Mouse (Mus musculus): ENCODE measurements around the gene Gm17190.
"Not testable (repeated sequence)": the region's sequence is repeated elsewhere in the genome, so short reads cannot be mapped to it uniquely, and the experiment has no call there.

Gene Gm17190

DNA sequence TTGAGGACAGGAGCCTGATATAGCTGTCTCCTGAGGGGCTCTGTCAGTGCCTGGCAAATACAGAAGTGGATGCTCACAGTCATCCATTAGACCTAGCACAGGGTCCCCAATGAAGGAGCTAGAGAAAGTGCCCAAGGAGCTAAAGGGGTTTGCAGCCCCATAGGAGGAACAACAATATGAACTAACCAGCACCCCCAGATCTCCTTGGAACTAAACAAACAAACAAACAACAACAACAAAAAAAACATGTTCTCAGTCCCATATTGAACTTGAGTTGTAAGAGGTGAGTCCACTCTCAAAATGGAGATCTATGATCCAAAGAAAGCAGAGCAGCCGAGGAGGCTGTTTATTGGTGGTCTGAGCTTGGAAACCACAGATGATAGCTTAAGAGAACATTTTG, at the start of gene Gm17190:
Gene Gm17190, plus strand, starts transcription at position 301 of the 400 bp plus-strand sequence.
- not testable (repeated sequence) for DNase-seq (ENCODE audit: low read depth in 2 of 2, low spot score in 2 of 2)

DNA sequence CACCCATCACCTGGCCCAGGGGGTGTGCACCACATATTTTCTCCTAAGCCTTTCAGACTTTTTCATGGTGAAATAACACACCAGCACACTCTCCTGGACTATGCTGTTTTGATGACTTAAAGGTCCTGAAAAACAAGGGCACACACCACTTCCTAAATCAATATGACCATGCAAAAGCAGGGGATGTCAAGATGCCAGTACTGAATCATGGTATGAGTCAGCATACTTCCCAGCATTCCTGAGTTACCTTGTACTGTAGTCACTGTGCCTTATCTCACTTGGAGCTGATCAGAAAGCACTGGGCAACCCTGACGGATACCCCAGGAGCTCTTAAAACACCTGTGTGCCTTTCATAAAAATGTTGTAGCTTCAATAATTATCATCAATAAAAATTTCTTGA, 42.3 kb upstream of the Gm17190 start:
- DNase-seq (ENCODE audit: low read depth in 2 of 2, low spot score in 2 of 2): no peak

DNA sequence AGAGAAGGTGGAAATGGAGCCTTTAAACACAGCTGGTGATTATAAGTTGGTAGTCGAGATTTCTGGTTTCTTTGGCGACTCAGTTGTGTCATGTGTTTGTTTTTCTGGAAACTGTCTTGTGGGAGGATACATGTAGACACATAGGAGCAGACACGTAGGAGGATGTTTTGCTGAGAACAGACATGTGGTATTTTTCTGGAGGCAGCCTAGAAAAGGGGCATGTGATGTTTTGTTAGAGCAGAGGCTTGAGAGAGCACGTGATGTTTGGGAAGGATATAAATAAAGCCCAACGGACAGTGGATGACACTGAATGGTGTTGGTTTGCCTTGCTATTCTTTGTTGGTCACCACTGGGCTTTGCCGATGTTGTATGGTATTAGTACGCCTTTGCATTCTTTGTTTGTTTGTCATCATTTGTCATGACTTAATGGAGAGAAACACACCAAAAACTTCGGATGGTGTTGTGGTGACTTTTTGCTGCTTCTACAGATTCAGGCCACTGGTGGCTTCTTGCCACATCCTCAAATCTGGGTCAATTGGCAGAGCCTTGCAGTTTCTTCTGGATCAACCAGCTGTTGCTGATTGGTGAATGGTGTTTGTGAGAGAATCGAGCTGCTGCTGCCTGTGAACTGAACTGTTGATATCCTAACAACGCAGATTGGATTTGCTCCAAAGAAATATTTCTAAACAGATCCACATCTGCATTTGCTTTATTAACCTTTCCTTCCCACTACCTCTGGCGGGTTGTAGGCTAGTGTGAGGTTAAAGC, 41.4 kb upstream of the Gm17190 start:
- DNase-seq (ENCODE audit: low read depth in 2 of 2, low spot score in 2 of 2): no peak

DNA sequence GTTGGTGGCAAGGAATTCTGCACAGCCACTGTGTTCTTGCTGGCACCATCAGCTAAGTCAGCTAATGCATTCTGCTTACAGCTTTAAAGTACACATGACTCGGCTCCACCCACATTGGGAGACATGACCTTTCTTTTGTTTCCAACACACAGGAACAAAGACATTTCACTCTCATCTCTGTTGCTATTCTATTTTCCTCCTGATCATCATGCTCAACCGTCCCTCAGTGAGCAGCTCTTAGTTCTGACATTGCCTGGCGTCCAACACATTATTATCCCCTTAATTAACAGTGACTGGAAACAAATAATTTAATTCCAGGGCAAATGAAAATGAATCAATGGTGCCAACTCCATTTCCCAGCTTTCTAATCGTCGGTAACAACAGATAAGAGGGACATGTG, 36.5 kb upstream of the Gm17190 start:
- DNase-seq (ENCODE audit: low read depth in 2 of 2, low spot score in 2 of 2): no peak

DNA sequence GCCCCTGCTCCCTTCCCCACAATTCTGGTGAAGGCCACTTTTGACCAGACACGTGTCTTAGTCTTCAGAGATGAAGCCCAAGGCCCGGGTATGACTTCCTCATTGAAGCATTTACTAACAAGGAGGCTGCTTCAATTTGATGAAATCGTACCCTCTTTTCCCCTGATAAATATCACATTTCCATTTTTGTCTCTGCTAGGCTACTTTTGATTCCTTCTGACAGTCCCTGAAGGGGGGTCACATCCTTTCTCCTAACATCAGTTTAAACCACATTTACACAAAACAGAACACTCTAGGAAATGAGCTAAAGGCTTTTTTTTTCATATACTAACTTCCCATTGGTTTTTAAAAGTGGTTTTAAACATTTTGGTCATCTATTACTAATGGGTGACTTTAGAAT, 29.1 kb upstream of the Gm17190 start:
- no peak for DNase-seq (ENCODE audit: low read depth in 2 of 2, low spot score in 2 of 2)

DNA sequence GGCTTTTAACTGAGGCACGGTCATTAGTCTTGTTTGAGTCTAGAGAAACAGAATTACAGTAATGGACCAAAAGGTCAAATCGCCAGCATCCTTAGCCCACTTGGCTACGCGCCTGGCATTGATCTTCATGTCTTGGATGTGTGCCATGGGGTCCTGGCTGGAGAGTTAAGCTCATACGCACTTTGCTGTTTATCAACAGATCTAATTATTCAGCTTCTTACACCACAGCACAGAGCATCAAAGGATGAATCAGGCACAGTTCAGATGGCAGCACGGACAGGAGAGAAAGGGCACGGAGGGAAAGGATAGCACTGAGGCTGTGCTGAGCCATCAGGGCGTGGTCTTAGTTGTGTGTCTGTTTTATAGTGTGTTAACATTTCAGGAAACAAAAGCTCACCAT, 8.3 kb upstream of the Gm17190 start:
- no peak for DNase-seq (ENCODE audit: low read depth in 2 of 2, low spot score in 2 of 2)

DNA sequence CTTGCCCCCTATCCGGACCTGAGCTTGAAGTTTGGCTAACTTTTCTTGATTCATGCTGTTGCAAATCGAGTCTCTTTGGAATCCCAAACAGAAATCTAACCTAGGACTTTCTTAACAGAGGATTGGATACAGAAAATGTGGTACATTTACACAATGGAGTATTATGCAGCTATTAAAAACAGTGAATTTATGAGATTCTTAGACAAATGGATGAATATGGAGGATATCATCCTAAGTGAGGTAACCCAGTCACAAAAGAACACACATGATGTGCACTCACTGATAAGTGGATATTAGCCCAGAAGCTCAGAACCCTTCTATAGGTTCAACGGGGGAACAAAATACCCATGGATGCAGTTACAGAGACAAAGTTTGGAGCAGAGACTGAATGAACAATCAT, 578 bp upstream of the Gm17190 start, which contains the start of gene Gm20075:
Gene Gm20075, minus strand, starts transcription at position 101 of the 400 bp plus-strand sequence.
- not testable (repeated sequence) for DNase-seq (ENCODE audit: low read depth in 2 of 2, low spot score in 2 of 2)

DNA sequence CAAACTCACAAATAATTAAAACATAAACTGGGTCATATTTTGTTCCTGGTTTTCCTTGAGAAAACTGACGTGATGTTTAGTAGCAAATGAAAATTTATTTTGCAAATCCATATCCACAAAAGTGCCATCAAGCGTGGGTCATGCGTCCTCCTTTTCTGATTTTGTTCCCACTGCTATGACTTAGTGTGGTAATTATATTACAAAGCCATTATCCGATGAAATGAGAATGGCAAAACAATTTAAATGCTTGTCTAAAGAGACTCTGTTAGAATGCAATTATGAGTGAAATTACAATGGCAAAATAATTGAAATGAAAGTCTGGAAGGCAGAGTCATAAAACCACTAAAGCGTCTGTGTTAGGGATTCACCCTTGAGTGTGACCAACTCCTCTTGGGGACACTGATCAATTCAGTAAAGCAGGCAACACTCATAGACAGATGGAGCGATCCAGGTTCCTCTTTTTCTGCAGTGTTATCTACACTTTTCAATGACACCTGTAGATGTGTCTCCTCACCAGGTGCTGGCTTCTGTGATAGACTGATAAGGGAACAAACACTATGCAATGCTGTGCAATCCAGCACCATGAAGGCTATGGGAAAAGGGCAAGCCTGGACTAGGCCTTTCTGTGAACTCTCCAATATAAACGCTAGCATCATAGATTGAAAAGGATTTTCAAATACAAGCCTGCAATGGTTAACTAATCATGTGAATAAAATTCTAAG, 3.9 kb downstream of the Gm17190 start:
- no peak for DNase-seq (ENCODE audit: low read depth in 2 of 2, low spot score in 2 of 2)

DNA sequence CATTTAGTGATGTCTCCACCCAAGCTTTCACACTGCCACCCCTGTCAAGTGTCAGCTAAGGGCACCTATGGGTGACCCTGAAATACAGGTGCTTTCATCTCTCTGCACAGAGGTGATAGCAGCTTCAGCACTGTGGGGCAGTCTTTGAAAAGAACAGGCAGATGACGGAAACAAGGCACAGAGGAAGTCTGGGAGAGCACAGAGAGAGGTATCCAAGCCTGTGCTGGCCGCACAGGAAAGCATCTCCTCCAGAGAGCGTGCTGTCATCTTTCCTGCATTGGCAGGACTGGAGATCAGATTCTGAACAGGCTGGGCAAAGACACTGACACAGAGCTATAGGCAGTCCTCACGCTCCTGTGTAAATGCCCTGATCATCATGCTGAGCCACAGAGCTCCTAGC, 9.1 kb downstream of the Gm17190 start:
- no peak for DNase-seq (ENCODE audit: low read depth in 2 of 2, low spot score in 2 of 2)

DNA sequence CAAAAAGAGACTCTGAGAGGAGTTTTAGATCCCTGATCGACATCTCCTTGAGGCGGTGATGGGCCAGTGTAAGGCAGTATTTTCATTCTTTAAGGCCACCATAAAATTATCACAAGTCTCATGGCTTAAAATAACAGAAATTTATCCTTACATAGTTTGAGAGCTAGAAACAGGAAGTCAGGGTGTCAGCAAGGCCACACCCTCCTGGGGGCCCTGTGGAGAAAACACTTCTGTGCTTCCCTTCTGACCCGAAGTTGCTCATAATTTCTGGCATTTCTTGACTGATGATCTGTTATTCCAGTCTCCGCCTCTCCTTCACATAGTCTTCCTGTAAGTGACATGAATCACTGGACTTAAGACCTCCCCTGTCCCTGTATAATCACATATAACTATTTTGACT, 24.5 kb downstream of the Gm17190 start:
- no peak for DNase-seq (ENCODE audit: low read depth in 2 of 2, low spot score in 2 of 2)

DNA sequence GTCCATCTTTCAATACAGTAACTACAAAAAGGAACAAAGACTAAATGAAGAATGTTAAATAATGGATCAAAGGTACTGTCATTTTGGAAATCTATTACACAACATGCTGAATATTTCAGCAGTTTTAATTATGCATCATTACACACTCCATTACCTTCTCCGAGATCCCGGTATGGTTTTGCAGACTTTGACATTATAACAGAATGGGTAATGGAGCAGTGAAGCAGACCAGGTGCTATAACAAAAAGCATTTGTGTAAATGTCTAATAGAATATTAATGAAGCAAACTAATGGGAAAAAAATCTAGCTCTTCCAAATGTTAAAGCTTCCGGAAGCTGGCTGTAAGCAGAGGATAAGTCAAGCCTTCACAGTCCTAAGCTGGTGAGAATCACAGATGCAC, 28.9 kb downstream of the Gm17190 start:
- DNase-seq (ENCODE audit: low read depth in 2 of 2, low spot score in 2 of 2): no peak

DNA sequence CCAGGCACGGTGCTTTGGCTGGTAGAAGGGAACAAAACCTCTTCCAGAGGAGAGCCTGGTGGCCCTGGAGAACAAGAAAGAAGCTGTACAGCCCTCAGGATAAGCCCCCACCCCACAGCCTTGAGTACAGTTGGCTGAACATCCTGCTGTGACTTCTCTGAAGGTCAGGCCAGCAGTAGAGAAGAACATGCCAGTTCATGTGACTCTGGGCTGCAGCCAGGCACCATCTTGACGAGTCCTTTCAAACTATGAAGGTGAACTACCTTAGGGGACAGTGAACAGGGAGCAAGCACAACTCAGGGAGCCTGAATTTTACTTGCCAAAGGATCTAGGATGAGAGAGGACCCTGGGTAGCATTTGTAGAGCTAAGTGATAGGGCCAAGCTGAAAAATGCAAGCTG, 30.9 kb downstream of the Gm17190 start:
- no peak for DNase-seq (ENCODE audit: low read depth in 2 of 2, low spot score in 2 of 2)

DNA sequence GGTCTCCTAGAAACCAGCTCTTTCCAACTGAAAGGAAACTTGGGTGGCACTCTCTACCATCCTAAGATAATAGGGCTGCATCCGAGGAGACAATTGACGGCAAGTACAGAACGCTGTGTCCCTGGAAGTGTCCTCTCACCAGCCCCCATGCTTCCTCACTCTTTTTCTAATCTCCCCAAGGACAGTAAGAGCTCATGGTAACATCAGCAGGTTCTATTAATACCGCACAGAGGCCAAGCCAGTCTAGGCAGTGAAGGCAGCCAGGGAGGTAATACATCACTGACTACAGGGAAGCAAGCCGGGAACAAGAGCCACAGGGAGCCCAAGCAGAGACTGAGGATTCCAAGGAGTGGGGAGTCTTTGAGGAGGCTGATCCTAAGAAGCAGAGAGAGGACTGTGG, 43.2 kb downstream of the Gm17190 start:
- no peak for DNase-seq (ENCODE audit: low read depth in 2 of 2, low spot score in 2 of 2)

DNA sequence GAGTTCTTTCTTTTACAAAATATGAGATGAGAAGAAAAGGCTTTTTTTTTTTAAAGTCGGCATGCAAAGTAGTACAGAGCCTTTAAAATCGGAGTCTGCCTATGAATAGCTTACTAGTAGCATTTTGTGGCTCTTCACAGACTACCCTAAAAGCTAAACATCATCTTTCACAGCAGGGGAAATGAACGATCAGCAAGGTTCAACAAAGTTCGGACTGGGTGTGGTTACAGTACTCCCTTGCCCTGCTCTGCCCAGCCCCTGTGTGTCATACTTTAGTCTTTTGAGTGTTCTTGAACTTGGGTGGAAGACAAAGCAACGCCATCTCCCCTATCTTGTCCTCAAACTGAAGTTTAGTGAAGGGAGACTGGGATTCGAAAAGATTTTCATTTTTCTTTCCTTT, 44.8 kb downstream of the Gm17190 start:
- DNase-seq (ENCODE audit: low read depth in 2 of 2, low spot score in 2 of 2): no peak

DNA sequence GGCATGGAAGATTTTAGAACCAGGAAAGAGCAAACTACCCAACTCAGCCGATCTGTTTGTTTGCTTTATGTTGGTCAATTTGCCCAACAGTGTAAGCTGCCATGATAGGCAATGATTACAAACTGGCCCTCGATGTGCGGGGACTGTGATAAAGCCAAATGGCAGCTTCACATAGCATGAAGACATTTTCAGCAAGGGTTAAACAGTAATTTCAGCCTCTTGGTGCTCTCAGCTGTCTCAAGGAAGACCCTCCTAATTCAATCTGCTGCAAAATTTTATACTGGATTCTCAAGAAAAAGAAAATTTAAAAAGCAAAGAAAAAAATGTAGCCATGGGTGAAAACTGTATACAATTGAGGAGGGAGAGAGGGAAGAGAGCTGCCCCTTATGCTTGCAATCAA, 47.2 kb downstream of the Gm17190 start:
- DNase-seq (ENCODE audit: low read depth in 2 of 2, low spot score in 2 of 2): no peak

DNA sequence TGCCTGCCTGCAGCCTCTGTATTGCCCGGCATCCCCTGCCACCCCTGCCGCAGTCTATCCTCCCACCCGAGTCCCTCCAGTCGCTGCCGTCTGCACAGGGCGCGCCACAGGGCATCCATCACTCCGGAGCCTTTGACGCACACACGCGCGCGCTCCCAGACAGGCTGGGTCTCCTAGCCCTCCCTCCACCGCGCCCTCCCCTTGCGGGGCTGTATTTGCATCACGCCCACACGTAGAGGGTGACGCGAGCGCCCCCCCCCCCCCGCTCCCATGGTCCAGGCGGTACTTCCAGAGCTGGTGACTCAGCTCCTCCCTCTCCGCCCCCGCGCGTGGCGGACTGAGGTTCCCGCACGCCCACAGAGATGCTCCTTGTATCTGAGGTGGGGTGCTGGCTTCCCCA, 49.2 kb downstream of the Gm17190 start:
- DNase-seq (ENCODE audit: low read depth in 2 of 2, low spot score in 2 of 2): no peak

DNA sequence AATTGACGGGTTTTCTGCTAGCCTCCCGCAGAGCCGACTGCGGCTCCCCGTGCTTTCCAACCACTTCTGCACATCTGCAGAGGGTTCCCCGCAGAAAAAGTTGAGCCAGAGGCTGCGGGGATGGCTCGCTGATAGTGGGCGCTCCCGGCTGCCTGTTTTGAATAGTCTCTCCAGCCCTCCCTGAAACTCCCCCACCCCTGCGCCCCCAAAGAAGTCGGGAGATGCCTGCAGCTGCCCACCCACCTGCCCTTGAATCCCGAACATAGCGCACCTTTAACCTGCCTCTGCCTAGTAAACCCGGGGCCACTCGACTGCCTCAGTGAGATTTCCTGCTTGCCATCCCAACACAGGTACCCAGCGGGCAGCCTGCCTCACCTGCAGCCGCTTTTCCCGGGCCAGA, 50.1 kb downstream of the Gm17190 start:
- no peak for DNase-seq (ENCODE audit: low read depth in 2 of 2, low spot score in 2 of 2)

DNA sequence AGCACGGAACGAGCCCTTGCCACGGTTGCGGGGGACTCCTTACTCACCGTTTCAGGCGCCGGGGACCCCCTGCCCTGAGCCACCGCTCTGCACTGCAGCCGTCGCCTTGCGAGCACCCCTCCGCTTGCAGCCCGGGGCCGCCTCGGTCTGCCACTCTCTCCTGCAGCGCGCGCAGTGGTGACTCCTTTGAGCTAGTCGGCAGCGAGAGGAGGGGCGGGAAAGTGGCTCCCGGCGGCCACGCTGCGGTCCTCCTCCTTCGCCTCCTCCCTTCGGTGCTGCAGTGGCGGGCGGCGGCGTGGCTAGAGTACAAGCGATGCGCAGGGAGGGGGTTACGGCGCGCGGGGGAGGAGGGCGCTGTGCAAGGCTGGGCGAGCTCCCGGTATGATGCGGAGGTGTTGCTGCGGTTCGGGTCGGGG, 50.6 kb downstream of the Gm17190 start, which contains the start of gene Sv2c:
Gene Sv2c, minus strand, starts transcription at position 177 of the 416 bp plus-strand sequence.
- no peak for DNase-seq (ENCODE audit: low read depth in 2 of 2, low spot score in 2 of 2)

All from CD8-positive naive resting alpha-beta T cell, adult 2 months (primary cell).